Mouse (Mus musculus) spleen, postnatal 36 days (tissue): ENCODE data around the gene Smarca4.

Experiments
- DNase-seq, 2 experiments: peaks; one replicate each; pipeline ENCODE4 v3.0.0; 2022; ENCODE audit warnings: low spot score in 2 of 2, mixed read lengths in 1 of 2

The Smarca4 gene

GRCm38 (mm10) chr9:21721036-21721435, 105.1 kb downstream of the Smarca4 start:
- no peak for DNase-seq

- peak; percentile 59 to 72 for DNase-seq
Measured at GRCm38 (mm10) chr9:21723377-21724146, 107.6 kb downstream of the Smarca4 start, which contains the start of gene Ldlr. Ldlr (plus strand) TSS chr9:21723483.

- DNase-seq: peak; percentile 88 to 89
Measured at GRCm38 (mm10) chr9:21724147-21724536, 108.2 kb downstream of the Smarca4 start.

GRCm38 (mm10) chr9:21725224-21726121, 109.5 kb downstream of the Smarca4 start:
- no peak for DNase-seq

GRCm38 (mm10) chr9:21726218-21726975, 110.4 kb downstream of the Smarca4 start:
- no peak for DNase-seq

- DNase-seq: no peak
Measured at GRCm38 (mm10) chr9:21728261-21728832, 112.4 kb downstream of the Smarca4 start.

- DNase-seq: no peak
Measured at GRCm38 (mm10) chr9:21729264-21729663, 113.3 kb downstream of the Smarca4 start.

GRCm38 (mm10) chr9:21732288-21732687, 116.3 kb downstream of the Smarca4 start:
- DNase-seq: no peak

GRCm38 (mm10) chr9:21733446-21733845, 117.5 kb downstream of the Smarca4 start:
- no peak for DNase-seq

GRCm38 (mm10) chr9:21733989-21734388, 118.0 kb downstream of the Smarca4 start:
- DNase-seq: no peak

- DNase-seq: no peak
Measured at GRCm38 (mm10) chr9:21735126-21735525, 119.2 kb downstream of the Smarca4 start.

- no peak for DNase-seq
Measured at GRCm38 (mm10) chr9:21736580-21736979, 120.6 kb downstream of the Smarca4 start.

- no peak for DNase-seq
Measured at GRCm38 (mm10) chr9:21737188-21737587, 121.2 kb downstream of the Smarca4 start.

- no peak for DNase-seq
Measured at GRCm38 (mm10) chr9:21738776-21739175, 122.8 kb downstream of the Smarca4 start.

- DNase-seq: no peak
Measured at GRCm38 (mm10) chr9:21740427-21740826, 124.5 kb downstream of the Smarca4 start.

GRCm38 (mm10) chr9:21741514-21741913, 125.5 kb downstream of the Smarca4 start:
- DNase-seq: no peak

GRCm38 (mm10) chr9:21747238-21747774, 131.3 kb downstream of the Smarca4 start:
- no peak for DNase-seq

- peak in 1 of 2 experiments; percentile 21 for DNase-seq
Measured at GRCm38 (mm10) chr9:21748033-21748432, 132.1 kb downstream of the Smarca4 start.

GRCm38 (mm10) chr9:21748491-21748890, 132.5 kb downstream of the Smarca4 start:
- DNase-seq: no peak

GRCm38 (mm10) chr9:21749382-21750118, 133.6 kb downstream of the Smarca4 start:
- no peak for DNase-seq
